Mouse (Mus musculus) left cerebral cortex, adult 9 months (tissue): ENCODE measurements at regions not wholly inside any gene's neighbourhood (a gene's known extent, or its start where the extent isn't known, plus 50 kb on each side); places are given as distances from the start of the nearest gene placed in this dataset.
A peak's percentile ranks its signal among the peaks of the same experiment; 100 is the strongest.

Experiments
- DNase-seq, 2 experiments: peaks; one replicate each; pipeline ENCODE4 v3.0.0; 2022; ENCODE audit warnings: low spot score in 2 of 2

GRCm38 (mm10) chr14:72853104-72853503 is 143.3 kb upstream of the Fndc3a start:
- no peak for DNase-seq

GRCm38 (mm10) chr14:72850884-72851283 is 141.1 kb upstream of the Fndc3a start:
- DNase-seq: no peak

GRCm38 (mm10) chr14:72848271-72848955 is 138.6 kb upstream of the Fndc3a start:
- DNase-seq: no peak

- DNase-seq: no peak
Measured at GRCm38 (mm10) chr14:72847466-72847865, 137.7 kb upstream of the Fndc3a start.

- DNase-seq: no peak
Measured at GRCm38 (mm10) chr14:72845621-72846440, 136.0 kb upstream of the Fndc3a start.

GRCm38 (mm10) chr14:72844753-72845369 is 135.1 kb upstream of the Fndc3a start:
- peak in 1 of 2 experiments; percentile 10 for DNase-seq

- DNase-seq: no peak
Measured at GRCm38 (mm10) chr14:72841753-72842152, 131.9 kb upstream of the Fndc3a start.

- DNase-seq: no peak
Measured at GRCm38 (mm10) chr14:72835158-72835557, 125.4 kb upstream of the Fndc3a start.

GRCm38 (mm10) chr14:72829261-72829660 is 119.5 kb upstream of the Fndc3a start:
- DNase-seq: no peak

GRCm38 (mm10) chr14:72825549-72825948 is 115.7 kb upstream of the Fndc3a start:
- no peak for DNase-seq

GRCm38 (mm10) chr14:72822231-72822615 is 112.4 kb upstream of the Fndc3a start:
- DNase-seq: no peak

- DNase-seq: no peak
Measured at GRCm38 (mm10) chr14:72821517-72822230, 111.9 kb upstream of the Fndc3a start.

GRCm38 (mm10) chr14:72819037-72819436 is 109.2 kb upstream of the Fndc3a start:
- no peak for DNase-seq

- DNase-seq: no peak
Measured at GRCm38 (mm10) chr14:72817764-72818163, 108.0 kb upstream of the Fndc3a start.

GRCm38 (mm10) chr14:72816847-72817246 is 107.0 kb upstream of the Fndc3a start:
- DNase-seq: peak in 1 of 2 experiments; percentile 34

GRCm38 (mm10) chr14:72809138-72809537 is 99.3 kb upstream of the Fndc3a start:
- no peak for DNase-seq

GRCm38 (mm10) chr14:72807947-72808346 is 98.1 kb upstream of the Fndc3a start:
- DNase-seq: no peak

- peak in 1 of 2 experiments; percentile 42 for DNase-seq
Measured at GRCm38 (mm10) chr14:72807286-72807685, 97.5 kb upstream of the Fndc3a start.

- DNase-seq: no peak
Measured at GRCm38 (mm10) chr14:72806598-72806997, 96.8 kb upstream of the Fndc3a start.

- no peak for DNase-seq
Measured at GRCm38 (mm10) chr14:72803579-72803978, 93.8 kb upstream of the Fndc3a start.

- DNase-seq: no peak
Measured at GRCm38 (mm10) chr14:72790654-72791053, 80.9 kb upstream of the Fndc3a start.

- DNase-seq: no peak
Measured at GRCm38 (mm10) chr14:72786929-72787328, 77.1 kb upstream of the Fndc3a start.
